Mouse (Mus musculus): ENCODE measurements around the gene Hspb7.

Hspb7 gene

DNA sequence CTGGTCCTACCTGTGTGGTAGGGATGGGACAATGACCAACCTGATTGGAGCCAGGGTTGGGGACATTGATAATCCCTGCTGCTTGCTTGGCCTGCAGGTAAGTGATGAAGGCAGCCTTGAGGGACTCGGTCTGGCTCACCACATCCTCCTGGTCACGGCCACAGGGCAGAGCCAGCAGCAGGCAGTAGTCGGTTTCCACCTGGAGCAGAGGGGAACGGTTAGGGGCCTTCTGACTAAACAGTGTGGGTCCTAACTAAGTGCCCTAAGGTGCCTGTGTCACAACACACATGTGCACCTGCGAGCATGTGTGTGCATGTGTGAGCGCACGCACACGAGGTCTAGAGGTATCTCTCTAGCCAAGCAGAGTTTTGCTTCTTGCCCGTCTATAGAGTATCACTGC lies 48.8 kb downstream of the Hspb7 start:
- DNase-seq (ENCODE audit: low read depth), result no peak

GRCm38 (mm10) chr4:141471491-141471890 lies 50.9 kb downstream of the Hspb7 start:
- no peak for DNase-seq (ENCODE audit: low read depth)

DNA sequence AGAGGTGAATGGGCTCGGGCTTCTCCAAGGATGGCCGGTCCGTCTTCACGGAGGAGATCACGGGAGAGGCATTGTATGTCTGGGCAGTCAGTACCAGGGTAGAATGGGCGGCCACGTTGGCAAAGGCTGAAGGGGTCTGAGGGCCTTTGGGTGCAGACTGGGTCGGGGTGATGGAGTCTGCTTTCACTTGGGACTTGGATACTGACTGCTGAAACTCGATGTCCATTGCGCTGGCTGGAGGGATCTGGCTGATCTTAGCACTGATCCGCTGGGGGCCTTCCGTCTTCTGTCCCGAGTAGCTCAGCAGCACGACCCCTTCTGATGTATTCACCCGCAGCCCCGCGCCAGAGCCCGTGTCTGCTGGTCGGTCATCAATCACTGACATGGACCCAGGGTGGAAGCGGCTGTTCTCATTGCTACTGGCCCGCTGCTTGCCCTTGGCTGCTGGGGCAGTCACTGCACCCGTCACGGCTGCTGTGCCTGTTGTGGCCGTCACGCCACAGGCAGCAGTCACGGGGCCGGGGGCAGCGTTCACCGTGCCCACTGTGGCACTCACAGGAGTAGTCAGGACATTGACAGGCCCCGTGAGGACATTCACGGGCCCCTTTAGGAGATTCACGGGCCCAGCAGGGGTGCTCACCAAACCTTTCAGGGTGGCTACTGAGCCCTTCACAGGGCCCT lies 52.2 kb downstream of the Hspb7 start:
- no peak for DNase-seq (ENCODE audit: low read depth)

DNA sequence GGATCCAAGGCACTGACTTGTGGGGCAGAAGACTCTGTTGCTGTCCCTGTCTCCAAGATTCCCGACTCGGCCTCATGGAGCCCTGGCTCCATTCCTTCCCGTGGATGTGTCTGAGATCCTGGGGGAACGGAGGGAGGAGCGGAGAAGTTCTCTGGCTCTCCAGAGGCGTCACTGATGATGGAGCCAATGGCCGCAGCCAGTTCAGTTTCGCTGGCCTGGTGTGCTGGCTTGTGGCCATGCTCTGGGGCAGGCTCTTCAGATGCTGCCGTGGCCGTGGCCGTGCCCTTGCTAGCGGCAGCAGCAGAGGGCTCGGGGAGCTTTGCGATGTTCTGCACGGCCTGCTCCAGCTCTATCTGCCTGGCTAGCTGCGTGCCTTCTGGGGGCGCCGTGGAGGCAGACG lies 53.9 kb downstream of the Hspb7 start:
- DNase-seq (ENCODE audit: low read depth), result no peak

All from naive thymus-derived CD4-positive, alpha-beta T cell, adult 2 months (primary cell).